Mouse (Mus musculus): ENCODE measurements around the gene Ina.

DNA sequence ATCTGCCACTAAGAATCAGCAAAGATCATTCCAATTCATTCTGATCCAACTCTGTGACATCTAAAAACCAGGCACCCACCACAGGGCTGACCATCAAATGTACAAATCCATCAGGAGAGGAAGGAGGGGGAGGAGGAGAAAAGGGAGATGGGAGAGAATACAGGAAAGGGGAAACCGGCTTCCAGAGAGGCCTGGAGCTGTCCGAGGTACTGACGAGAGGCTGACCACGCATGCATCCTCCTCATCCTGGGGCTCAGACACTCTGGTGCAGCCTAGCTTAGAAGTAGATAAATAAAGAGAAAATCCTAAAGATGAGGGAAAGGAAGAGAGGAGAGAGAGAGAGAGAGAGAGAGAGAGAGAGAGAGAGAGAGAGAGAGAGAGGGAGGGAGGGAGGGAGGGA is 8.2 kb upstream of the Ina start:
- TF ChIP-seq CTCF (IDR thresholded peaks at IDR 0.05; ENCODE audit: low read depth) (no peak), EP300 (IDR thresholded peaks at IDR 0.05; ENCODE audit: low read depth) (no peak)
